Mouse (Mus musculus) cortical plate, adult 2 months (tissue): ENCODE results near the gene H1f0.

Experiments used
- CTCF ChIP-seq: fragments of 200-500 bp; IDR thresholded peaks from 2 replicates; pipeline ENCODE4 v1.5.1; 2011; ENCODE audit warnings: mild to moderate bottlenecking, control low read depth, low read length; ENCODE audit not compliant: insufficient read depth; ENCODE audit errors: extremely low read depth
- POLR2A ChIP-seq: fragments of 200-500 bp; IDR thresholded peaks from 2 replicates; pipeline ENCODE4 v1.6.1; 2011; ENCODE audit warnings: mild to moderate bottlenecking, low read length, control low read depth; ENCODE audit not compliant: insufficient read depth; ENCODE audit errors: extremely low read depth

DNA sequence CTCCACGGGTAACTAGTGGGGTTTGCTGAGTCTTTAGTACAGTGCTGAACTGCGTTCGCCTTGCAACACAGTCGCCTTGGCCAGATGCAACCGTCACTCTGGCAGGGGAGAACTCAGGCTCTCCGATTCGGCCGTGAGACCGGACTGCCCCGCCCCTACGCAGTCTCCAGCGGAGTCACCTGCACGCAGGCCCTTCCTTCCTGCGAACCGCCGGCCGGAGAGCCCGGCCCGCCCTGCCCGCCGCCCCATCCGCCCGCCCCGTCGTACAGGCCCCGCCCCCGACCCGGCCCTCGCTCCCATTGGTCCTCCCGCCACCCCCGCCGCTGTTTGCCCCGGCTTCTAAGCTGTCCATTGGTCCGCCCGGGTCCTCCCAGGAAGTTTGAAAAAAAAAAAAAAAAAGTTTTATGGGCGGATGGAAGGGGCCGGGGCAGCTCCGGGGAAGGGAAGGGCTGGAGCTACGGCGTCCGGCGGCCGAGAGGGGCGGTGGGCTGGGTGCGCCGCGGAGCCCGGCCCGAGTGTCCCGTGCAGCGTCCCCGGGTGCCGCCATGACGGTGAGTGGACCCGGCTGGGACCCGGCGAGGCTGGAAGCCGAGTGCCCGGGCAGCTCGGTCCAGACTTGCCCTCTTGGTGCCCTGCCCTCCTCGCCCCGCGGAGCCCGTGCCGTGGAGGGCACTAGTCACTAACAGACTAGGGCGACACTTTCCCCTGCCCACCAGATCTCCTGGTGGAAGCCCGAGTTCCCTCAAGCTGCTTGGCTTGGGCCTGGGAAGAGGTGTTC is 45.4 kb upstream of the H1f0 start:
- no peak for TF ChIP-seq CTCF
- no peak for TF ChIP-seq POLR2A
